Mouse (Mus musculus) cerebellum, adult 11 months (tissue): ENCODE data around the gene Cnbp.

Source experiments
- DNase-seq: peaks from one replicate; pipeline ENCODE4 v3.0.0; 2022

The Cnbp gene

DNA sequence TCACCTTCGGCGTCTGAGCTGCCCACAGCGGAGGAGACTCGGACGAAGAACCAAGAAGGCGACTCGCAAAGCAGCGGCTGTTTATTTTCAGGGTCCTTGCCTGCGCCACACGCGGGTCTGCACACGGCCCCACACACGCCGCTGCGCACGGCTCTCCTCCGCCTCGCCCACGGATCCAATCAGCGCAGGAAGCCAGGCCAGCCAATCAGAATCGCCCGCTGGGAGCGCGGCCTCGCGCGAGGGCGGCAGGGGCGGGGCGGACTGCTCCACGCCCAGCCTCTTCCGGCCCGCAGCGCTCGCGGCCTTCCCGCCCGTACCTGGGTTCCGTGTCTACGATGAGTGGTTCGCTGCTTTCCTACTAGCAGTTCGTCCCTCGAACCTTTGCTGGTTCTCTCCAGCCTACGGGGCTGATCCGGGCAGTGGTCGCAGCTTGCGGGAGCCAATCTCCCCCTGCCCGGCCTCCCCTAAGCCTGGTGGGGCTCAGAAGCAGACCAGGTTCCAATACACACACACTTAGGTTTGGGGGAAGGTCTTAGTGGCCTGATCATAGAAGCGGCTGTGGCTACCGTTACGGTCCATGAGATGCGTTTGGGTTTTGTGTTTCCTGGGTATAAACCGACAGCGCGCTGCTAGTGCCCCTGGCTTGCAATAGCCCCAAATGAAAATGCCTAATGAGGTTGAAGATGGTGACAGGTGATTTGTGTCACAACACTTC is at the start of gene Cnbp:
Gene Cnbp, minus strand, starts transcription at position 207 of the 715 bp plus-strand sequence.
- peak; percentile 97 for DNase-seq

- DNase-seq: no peak
Measured at GRCm38 (mm10) chr6:87898028-87898427, 47.1 kb upstream of the Cnbp start.

GRCm38 (mm10) chr6:87893931-87894330 is 43.0 kb upstream of the Cnbp start:
- DNase-seq: peak; percentile 73

- peak; percentile 100 for DNase-seq
Measured at GRCm38 (mm10) chr6:87887594-87888233, 36.8 kb upstream of the Cnbp start, which contains the start of gene Copg1. Gene Copg1 (plus strand): TSS chr6:87887814.

DNA sequence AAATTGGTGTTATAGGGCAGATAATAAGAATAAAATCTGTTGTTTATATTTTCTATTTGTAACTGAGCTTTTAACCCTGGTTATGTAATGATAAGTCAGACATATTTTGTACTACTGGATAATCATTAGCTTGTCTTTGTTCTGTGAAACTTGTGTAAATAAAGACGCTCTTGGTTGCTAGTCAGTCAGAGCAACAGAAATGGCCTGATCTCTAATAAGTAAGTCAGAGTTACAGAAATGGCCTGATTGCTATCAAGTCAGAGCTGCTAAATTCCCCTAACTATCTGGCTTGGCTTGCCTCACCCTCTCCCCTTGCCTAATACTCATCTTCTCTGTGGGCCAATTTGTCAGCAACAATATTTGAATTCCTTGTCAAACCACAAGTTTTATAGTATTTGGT is 35.8 kb upstream of the Cnbp start:
- DNase-seq: no peak

DNA sequence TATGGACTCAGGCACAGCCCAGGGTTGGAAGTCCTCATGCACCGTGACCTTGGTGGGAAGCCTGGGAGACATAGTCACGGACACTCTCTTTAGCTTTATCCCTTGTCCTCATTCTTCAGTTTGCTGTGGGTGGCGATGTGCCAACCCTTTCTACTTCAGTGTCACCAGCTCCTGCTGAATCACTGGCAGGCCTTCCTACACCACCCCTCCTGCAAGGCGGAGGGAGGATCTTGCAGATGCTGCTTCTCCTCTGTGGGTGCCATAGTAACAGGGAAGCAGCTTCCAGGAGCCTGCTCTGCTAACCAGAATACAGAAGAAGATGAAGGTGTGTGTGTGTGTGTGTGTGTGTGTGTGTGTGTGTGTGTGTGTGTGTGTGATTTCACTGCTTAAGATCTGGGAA is 31.9 kb upstream of the Cnbp start:
- DNase-seq: no peak

DNA sequence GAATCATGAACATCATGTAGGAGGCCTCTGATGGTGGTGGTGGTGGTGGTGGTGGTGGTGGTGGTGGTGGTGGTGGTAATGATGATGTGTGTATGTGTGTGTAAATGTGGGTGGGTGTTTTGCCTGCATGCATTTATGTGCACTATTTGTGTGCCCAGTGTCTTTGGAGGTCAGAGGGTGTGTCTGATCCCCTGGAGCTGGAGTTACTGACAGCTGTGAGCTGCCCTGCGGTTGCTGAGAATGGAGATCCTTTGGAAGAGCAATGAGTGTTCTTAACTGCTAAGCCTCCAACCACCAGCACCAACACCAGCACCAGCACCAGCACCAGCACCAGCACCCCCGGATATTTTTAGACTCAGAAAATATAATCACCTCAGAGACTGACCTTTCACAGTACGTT is 31.3 kb upstream of the Cnbp start:
- DNase-seq: no peak

- no peak for DNase-seq
Measured at GRCm38 (mm10) chr6:87879628-87880027, 28.7 kb upstream of the Cnbp start.

DNA sequence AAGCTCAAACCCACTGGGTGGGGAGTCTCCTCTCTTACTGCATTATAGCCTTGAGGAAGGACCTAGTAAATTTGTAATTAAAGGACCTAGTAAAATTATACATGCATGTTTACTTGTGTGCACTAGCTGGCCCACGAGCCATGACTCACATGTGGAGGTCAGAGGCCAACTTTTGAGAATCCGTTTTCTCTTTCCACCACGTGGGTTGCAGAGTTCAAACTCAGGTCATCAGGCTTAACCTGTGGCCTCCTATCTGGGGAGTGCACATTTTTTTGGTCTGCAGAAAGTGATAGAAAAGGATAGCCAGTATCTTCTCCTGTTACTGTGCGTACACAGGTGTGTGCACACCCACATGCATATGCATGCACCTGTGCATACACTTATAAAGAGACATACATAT is 28.1 kb upstream of the Cnbp start:
- DNase-seq: no peak

DNA sequence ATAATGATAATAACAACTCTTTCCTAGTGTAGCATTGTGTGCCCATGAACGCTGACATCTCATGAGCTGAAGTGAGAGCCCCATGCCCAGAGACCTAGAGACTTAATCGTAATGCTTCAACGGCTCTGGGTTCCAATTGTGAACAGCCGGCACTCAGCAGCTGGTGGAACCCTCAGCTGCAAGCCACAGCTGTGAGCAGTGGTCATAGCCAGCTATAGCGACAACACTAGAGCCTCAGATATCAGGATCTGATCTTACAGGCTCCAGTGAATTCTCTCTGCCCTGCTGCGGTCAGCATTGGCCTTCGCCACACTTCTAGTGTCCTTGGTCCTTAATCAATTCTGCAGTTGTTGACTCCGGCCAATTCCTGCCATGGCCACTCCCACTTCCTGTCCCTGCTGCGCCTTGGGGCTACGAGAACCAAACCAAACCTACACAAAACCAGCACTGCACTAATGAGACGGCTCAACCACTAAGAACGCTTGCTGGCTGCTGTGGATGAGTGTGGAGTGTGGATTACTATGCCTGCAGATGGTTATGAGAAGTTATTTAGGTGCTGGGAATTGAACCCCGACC is 25.2 kb upstream of the Cnbp start:
- DNase-seq: no peak

DNA sequence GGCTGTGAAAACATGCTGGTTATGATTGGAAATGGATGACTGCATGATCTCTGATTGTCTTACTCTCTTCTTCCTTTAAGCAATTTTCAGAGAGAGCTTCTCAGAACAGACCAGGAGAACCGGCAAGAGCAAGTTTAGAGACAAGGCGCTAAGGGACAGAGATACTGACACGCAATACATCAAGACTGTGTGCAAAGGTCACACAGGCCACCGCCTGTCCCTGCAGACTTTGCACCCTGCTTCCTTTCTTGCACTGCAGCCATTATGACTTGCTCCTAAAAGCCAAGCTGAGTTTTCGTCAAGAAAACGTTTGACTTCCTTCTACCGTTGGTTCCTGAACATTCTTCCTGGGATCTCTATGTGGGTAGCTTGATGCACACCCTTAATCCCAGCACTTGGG is 24.7 kb upstream of the Cnbp start:
- no peak for DNase-seq

DNA sequence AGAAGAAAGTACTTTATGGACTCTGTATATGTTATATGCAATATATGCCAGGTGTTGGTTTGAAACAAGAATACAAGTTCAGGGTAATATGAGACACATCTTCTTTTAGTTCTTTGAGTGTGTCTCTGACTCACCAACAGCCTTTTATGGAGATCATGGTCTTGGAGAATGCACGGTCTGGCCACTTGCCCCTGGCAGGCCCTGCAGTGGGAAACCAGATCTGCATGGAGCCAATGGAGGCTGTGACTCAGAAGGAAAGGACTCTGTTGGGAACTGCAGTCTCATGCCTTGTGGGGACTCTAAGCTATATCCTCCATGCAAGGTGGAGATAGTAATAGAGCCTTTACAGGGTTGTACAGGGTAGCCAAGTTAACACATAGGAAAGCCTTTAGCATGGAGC is 24.2 kb upstream of the Cnbp start:
- no peak for DNase-seq

DNA sequence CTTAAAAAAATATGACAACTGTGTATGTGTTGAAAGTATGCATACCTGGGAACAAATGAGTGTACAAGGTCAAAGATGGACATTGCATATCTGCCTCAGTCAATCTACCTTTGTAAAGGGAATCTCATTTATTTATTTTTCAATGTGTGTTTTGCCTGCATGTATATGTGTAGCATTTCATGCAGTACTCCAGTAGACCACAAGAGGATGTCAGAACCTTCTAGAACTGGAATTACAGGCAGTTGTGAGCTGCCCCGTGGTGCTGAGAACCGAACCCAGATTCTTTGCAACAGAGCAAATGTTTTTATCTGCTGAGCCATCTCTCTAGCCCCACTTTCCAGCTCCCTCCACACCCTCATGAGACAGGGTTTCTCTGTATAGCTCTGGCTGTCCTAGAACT is 23.1 kb upstream of the Cnbp start:
- DNase-seq: no peak

DNA sequence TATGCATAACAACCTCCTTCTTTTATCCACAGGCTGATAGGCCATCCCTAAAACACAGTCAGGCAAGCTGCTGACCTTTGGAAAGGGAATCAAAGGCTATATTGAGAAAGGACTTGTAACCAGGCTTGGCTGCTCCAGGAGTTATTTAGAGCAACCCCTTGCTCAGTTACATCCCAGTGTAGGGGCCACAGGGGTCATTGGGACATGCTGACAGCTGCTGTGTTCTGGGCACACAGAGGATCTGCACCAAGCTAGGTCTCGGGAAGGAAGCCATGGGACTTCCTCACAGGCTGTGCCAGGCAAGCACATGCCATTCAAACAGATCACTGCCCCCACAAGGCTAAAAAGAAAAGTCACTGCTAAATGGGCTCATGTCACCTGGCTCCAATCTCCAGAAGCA is 22.2 kb upstream of the Cnbp start:
- no peak for DNase-seq

- DNase-seq: no peak
Measured at GRCm38 (mm10) chr6:87871240-87871639, 20.3 kb upstream of the Cnbp start.

DNA sequence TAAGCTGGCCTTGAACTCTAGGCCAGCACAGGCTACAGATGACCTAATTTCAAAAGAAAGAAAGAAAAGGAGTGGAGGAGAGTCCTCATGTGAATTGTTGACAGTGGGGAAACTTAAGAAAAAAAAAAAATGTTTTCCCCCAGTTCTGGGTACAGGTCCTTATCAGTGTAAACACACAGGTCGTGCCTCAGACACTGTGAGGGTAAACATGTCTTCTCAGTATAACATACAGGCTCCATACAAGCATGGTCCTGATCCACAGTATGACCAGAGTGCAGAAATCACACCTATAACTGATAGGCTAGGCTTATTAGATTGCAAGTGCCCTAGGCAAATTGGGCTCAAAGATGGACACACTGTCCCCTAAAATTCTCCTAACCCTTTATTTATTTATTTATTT is 19.5 kb upstream of the Cnbp start:
- no peak for DNase-seq

DNA sequence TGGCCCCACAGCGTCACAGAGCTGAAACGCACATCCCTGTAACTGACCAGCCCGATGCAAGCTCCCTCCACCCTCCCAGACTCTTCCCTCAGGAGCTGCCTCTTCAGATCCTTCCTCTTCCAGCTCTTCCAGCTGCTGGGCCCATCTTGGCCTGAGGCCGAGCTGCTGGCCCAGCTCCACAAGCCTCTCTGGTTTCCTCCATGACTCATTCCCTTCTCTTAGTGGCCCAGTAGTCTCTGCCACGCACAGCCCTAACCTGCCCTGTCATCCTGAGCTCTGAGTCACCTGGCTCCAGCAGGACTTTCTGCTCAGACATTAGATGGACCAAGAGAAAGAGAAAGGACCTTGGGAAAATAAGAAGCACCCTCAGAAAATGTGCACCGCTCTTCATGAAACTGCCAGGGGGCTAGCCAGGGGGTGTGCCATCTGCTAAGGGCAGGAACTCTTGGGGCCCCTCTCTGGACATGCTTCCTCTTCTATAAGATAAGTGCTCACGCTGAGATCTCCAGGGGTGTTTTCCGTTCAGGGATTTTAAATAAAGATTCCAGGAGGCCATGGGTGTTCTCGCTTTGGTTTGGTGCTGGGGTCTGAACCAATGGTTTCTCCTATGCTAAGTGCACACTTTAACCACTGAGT is 18.1 kb upstream of the Cnbp start:
- no peak for DNase-seq

- DNase-seq: no peak
Measured at GRCm38 (mm10) chr6:87867256-87867655, 16.4 kb upstream of the Cnbp start.

DNA sequence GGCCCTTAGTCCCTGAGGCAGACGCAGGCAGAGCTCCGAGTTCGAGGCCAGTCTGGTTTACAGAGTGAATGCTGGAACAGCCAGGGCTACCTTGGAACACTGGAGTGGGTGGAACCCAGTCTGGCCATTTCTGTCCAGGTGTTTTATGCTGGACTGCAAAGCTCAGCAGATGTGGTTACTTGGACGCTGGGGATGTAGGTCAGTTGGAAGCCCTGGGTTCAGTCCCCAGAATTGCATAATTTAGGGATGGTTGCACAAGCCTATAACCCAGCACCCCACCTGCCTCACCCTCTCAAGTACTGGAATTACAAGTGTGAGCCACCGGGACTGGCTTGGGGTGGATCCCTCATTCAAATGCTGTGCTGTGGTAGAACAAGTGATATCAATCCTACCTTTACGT is 15.3 kb upstream of the Cnbp start:
- DNase-seq: no peak

- DNase-seq: no peak
Measured at GRCm38 (mm10) chr6:87857071-87857470, 6.2 kb upstream of the Cnbp start.

GRCm38 (mm10) chr6:87853446-87853845 is 2.5 kb upstream of the Cnbp start:
- no peak for DNase-seq

DNA sequence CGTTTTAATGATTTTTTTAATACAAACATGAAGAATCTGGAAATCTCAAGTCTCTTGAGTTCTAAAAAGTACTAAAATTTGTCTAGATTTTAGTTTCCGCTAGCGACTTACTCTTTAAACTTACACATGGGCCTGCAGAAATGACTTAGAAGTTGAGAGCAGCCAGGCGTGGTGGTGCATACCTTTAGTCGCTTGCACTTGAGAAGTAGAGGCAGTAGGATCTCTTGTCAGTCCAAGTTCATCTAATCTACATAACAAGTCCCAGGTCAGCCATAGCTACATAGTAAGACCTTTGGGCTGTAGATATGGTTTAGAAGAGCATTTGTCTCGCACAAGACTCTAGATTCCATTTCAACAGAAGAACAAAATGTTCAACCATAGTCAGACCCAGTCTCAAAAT is 965 bp upstream of the Cnbp start:
- DNase-seq: no peak

- DNase-seq: peak; percentile 69
Measured at GRCm38 (mm10) chr6:87850155-87850899, 579 bp downstream of the Cnbp start.
